Mouse (Mus musculus): Measurements from ENCODE around the gene Ifit1bl1. TPM values are rescaled to one million over a fixed set of nuclear protein-coding genes. Genes with fewer than 3 reads are reported as not detected.
"Not testable (repeated sequence)": the region's sequence is repeated elsewhere in the genome, so short reads cannot be mapped to it uniquely, and the experiment has no call there.

Gene Ifit1bl1
- total RNA-seq, 2 experiments from 2014 or later, result 1.3 TPM; not detected in 1

GRCm38 (mm10) chr19:34594523-34594922 lies 7.2 kb downstream of the Ifit1bl1 start:
- ATAC-seq (replicated peaks; ENCODE audit: low FRiP score, poor library complexity, severe bottlenecking), result not testable (repeated sequence)

DNA sequence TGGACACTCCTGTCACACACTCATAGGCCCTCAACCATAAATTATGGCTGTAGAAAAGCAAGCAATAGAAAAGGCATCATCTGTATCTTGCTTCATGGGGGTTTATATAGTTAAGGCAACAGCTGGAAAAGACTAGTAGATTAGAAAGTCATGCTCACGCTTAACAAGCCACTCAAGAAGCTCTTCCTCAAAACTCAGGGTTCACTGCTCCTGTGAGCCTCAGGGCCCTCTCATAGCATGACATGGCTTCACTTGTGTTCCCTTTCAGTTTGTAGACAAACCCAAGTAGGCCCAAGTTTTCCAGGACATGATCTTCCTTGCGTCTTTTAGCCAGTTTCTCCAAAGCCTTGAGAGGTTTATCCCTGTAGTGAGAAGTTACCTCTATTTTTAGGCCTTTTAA lies 8.3 kb downstream of the Ifit1bl1 start:
- ATAC-seq (replicated peaks; ENCODE audit: low FRiP score, poor library complexity, severe bottlenecking), result no peak

GRCm38 (mm10) chr19:34588959-34589358 lies 12.8 kb downstream of the Ifit1bl1 start:
- no peak for ATAC-seq (replicated peaks; ENCODE audit: low FRiP score, poor library complexity, severe bottlenecking)

DNA sequence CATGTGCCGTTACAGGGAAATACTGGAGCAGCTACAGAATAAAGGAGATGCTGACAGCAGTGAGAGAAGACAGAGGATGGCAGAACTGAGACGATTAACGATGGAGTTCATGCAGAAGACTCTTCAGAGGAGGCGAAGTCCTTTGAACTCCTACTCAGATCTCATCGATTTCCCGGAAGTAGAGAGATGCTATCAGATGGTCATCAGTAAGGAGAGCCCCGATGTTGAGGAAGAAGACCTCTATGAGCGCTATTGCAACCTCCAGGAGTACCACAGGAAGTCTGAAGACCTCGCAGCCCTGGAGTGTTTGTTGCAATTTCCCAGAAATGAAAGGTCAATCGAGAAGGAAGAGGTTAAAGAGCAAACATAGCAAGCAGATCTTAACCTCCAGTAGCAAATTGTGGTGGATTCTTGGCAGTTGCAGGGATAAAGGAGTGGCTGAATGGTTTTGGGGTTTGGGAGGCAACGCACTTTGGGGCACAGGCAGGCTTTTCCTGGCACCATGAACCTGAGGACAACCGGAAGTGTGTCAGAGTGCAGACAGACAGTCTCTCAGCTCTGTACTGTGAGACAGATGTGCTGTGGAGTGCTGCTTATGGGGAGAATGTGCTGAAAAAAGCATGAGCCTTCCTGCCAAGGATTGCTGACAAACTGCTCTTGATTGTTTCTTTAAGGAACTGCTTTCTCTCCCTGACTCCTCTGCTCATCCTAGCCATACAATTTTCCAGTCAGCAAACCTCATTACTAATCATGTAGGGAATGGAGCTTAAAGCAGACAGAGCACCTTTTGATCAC lies 13.7 kb downstream of the Ifit1bl1 start:
- ATAC-seq (replicated peaks; ENCODE audit: low FRiP score, poor library complexity, severe bottlenecking), result not testable (repeated sequence)

GRCm38 (mm10) chr19:34585740-34586458 lies 15.9 kb downstream of the Ifit1bl1 start:
- ATAC-seq (replicated peaks; ENCODE audit: low FRiP score, poor library complexity, severe bottlenecking), result not testable (repeated sequence)

DNA sequence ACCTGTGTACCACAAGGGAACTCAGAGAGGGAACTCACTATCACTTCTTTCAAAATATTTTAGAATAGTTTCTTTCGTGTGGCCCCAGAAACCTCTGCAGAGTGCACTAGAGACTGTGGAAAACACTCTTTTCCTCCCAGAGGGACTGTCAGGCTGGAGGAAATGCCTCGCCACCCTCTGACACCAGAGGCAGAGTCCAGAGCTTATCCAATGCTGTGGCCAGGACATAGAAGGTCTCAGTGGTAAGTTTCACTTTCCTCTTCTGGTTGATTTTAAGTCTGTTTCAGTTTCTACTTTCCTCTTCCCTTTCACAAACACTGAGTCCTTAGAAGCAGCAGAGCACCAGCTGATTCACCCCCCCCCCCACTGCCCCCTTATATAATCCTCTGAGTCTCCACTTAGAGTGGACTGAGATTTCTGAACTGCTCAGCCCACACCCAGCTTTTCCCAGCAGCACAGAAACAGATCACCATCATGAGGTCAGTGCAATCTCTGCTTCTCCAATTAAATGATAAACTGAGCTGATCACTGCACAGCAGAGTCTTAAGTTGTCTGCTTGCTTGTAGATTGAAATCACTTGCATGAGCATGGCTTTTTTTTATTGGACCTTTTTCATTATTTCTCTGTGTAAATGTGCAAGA lies 18.5 kb downstream of the Ifit1bl1 start, which contains the start of gene Ifit3:
Gene Ifit3, plus strand, starts transcription at position 406 of the 641 bp plus-strand sequence.
- not testable (repeated sequence) for ATAC-seq (replicated peaks; ENCODE audit: low FRiP score, poor library complexity, severe bottlenecking)

GRCm38 (mm10) chr19:34582696-34583095 lies 19.1 kb downstream of the Ifit1bl1 start:
- ATAC-seq (replicated peaks; ENCODE audit: low FRiP score, poor library complexity, severe bottlenecking), result not testable (repeated sequence)

DNA sequence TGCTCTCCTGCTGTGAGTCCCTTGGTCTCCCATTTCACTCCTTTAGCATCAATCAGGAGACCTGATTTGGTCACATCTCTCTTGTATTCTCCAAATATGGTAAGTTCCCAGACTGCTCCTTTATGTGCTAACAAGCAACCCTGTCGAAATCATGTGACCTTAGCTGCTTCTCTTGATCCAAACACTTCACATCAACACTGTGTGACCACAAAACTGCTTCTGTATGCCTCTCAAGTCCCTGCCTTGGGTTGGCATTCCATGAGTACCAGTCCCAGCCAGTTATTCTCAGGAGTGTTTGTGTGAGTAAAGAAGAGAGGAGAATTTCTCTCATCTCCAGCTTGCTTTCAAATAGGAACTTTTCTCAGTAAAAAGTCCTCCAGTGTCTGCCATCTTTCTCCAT lies 24.6 kb downstream of the Ifit1bl1 start:
- no peak for ATAC-seq (replicated peaks; ENCODE audit: low FRiP score, poor library complexity, severe bottlenecking)

- no peak for ATAC-seq (replicated peaks; ENCODE audit: low FRiP score, poor library complexity, severe bottlenecking)
Observed at GRCm38 (mm10) chr19:34573650-34574049, 28.1 kb downstream of the Ifit1bl1 start.

GRCm38 (mm10) chr19:34571080-34571479 lies 30.7 kb downstream of the Ifit1bl1 start:
- no peak for ATAC-seq (replicated peaks; ENCODE audit: low FRiP score, poor library complexity, severe bottlenecking)

DNA sequence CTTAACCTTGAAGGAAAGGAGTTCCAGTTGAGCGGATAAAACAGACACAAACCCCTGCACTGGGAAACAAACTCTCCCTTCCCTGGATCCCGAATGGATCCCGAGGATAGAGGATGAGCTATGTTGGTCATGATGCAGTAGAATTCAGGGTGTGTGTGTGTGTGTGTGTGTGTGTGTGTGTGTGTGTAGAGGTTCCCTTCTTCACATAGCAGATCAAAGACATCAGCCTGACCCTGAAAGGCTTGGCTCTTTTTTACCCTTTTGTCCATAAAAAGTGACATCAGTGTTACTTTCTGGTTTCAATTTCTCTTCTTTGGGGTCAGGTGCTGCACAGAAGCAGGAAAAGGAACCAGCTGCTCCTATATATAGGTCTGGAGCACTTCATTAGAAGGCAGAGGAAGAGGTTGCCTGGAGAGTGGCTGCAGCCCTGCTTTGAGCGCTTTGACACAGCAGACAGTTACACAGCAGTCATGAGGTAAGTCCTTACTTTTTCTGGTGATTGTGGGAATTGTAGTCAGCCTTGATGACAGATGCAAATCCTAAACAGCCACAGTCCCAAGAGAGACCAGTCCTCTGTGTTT lies 31.8 kb downstream of the Ifit1bl1 start:
- no peak for ATAC-seq (replicated peaks; ENCODE audit: low FRiP score, poor library complexity, severe bottlenecking)

DNA sequence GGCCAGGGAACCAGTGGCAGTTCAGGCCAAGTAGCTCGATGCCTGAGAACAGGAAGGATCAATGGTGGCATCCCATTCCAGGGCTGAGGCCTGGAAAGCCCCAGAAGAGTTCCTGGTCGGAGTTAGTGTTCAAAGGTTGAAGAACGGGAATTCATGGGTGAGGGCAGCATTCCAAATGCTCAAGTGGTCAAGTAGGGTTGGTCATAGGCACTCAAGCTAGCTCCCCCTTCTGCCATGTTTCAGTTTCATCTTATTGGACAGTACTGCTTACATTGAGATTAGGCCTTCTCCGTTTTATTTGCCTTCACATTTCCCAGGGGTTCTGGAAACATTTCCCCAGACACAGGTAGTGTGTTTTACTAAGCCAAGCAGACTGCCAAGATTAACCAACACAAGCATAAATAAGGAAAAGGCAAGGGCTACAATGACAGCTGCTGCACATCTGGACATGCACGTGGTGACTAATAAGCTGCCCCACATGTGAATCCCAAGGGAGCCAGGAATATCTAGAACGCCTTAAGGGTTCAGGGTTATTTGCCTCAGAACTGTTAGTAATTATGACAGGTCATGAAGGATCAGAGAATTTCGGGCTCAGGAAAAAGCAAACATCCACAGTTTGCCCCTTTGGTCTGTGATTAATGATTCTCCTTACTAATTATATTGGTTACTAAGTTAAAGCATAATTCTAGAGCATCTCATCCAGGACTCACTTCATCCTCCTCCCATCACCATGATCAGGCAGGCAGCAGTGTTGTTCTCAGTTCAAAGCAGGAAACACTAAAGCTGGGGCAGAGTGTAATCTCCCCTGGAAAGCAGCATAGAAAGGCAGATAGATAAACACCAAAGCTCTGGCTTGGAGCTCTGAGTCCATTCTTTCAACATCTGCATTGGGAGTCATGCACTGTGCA lies 32.5 kb downstream of the Ifit1bl1 start:
- ATAC-seq (replicated peaks; ENCODE audit: low FRiP score, poor library complexity, severe bottlenecking), result no peak

GRCm38 (mm10) chr19:34566178-34566784 lies 35.5 kb downstream of the Ifit1bl1 start:
- no peak for ATAC-seq (replicated peaks; ENCODE audit: low FRiP score, poor library complexity, severe bottlenecking)

GRCm38 (mm10) chr19:34562556-34562955 lies 39.2 kb downstream of the Ifit1bl1 start:
- ATAC-seq (replicated peaks; ENCODE audit: low FRiP score, poor library complexity, severe bottlenecking), result no peak

DNA sequence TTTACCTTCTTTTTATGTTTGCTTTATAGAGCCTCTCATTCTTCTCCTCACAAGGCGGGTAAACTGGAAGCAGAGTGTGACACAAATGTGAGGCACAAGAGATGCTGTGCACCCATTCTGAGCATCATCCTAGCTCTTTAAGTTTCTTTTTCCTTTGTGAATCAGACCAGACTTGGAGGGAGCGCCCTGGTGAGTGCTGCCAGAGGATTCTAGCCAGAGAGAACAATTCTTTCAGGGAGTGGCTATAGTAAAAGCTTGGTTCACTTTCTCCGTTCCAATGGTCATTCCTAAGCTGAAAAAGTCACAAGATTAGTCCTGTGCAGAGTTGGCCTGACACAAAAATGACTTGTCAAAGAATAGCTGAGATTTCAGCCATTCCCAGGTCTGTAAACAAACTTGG lies 45.1 kb downstream of the Ifit1bl1 start:
- no peak for ATAC-seq (replicated peaks; ENCODE audit: low FRiP score, poor library complexity, severe bottlenecking)

DNA sequence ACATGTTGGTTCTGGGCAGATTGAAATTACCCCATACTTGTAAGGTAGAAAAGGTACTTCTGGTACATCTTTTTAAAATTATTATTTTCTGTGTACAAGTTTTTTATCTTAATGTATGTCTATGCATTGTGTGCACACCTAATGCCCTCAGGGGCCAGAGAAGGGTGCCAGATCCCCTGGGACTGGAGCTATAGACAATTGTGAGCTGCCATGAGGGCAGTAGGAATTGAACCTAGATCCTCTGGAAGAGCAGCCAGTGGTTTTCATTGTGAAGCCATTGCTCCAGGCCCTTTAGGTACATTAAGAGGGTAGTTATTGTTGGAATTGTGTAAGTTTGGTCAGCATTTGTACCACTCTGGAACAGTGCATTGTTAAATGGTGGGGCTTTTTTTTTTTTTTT lies 47.7 kb downstream of the Ifit1bl1 start:
- no peak for ATAC-seq (replicated peaks; ENCODE audit: low FRiP score, poor library complexity, severe bottlenecking)

DNA sequence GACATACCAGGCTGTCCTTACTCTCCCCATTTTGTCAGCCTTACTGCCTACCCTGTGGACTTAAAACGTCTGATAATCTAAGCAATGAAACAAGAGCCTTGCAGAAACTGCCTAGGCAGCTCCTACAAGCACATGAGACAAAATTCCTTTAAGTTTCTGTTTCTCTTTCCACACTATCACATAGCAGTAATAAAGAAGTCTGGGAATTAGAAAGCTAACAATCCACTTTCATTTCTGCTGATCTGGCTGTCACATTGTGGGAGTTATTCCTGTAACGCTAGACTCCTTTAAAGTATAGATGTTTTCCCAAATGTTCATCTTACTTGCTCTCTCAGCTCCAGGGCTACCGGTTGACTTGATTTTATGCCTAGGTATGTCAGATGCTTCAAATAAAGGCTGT lies 48.2 kb downstream of the Ifit1bl1 start:
- no peak for ATAC-seq (replicated peaks; ENCODE audit: low FRiP score, poor library complexity, severe bottlenecking)

- no peak for ATAC-seq (replicated peaks; ENCODE audit: low FRiP score, poor library complexity, severe bottlenecking)
Observed at GRCm38 (mm10) chr19:34553021-34553420, 48.7 kb downstream of the Ifit1bl1 start.

- ATAC-seq (replicated peaks; ENCODE audit: low FRiP score, poor library complexity, severe bottlenecking), result no peak
Observed at GRCm38 (mm10) chr19:34551981-34552380, 49.8 kb downstream of the Ifit1bl1 start.
